In genomic region chr1:177038383-177038782, GRCm38 (mm10) we compare ENCODE assay signal across 19 mouse cellular contexts.
DNase-seq lines count a peak whose midpoint lies in the region; ATAC-seq lines count a peak whose summit lies in the region.
"Had no signal": no experiment of that assay in that cellular context is flagged by ENCODE, and none has a peak within 500 bp of the region (broad histone marks: within the 10 kb centered on the region; RNA-seq: fewer than 3 reads in every experiment).

No protein-coding gene starts in this region.

- no peak for ATAC-seq in hindbrain, embryonic 15.5 days (ENCODE audit: low FRiP score, low read depth)
- ATAC-seq in hindbrain, embryonic 11.5 days (ENCODE audit: low FRiP score), result no peak
- no peak for ATAC-seq in stomach, embryonic 14.5 days (ENCODE audit: insufficient number of reproducible peaks, insufficient read depth, low FRiP score, low read depth)
- ATAC-seq: intestine, embryonic 15.5 days; liver, postnatal 0 days had no signal

- no peaks in the 10 kb centered on the region for H3K27me3 ChIP-seq in hindbrain, embryonic 15.5 days
- H3K27me3 ChIP-seq in hindbrain, embryonic 11.5 days (ENCODE audit: control insufficient read depth, insufficient read depth, low read length), result no peaks in the 10 kb centered on the region
- H3K27me3 ChIP-seq in midbrain, embryonic 10.5 days (ENCODE audit: low read depth, poor library complexity, severe bottlenecking), result no peaks in the 10 kb centered on the region
- no peaks in the 10 kb centered on the region for H3K27me3 ChIP-seq in stomach, embryonic 14.5 days (ENCODE audit: control insufficient read depth, insufficient read depth, low read length)
- H3K27me3 ChIP-seq: intestine, embryonic 15.5 days; limb, embryonic 15.5 days; neural tube, embryonic 15.5 days had no signal

- H3K9me3 ChIP-seq in hindbrain, embryonic 15.5 days, result no peaks in the 10 kb centered on the region
- no peaks in the 10 kb centered on the region for H3K9me3 ChIP-seq in hindbrain, embryonic 11.5 days (ENCODE audit: control insufficient read depth, low read length)
- H3K9me3 ChIP-seq in midbrain, embryonic 10.5 days (replicated peaks), result no peaks in the 10 kb centered on the region
- no peaks in the 10 kb centered on the region for H3K9me3 ChIP-seq in stomach, embryonic 14.5 days (ENCODE audit: control insufficient read depth, low read depth, low read length)
- H3K9me3 ChIP-seq: embryonic facial prominence, embryonic 10.5 days; G1E; intestine, embryonic 15.5 days; limb, embryonic 15.5 days; neural tube, embryonic 15.5 days had no signal

- H3K4me2 ChIP-seq in hindbrain, embryonic 15.5 days, result no peak overlapping the region
- no peak overlapping the region for H3K4me2 ChIP-seq in hindbrain, embryonic 11.5 days (replicated peaks; ENCODE audit: low read depth, low read length)
- H3K4me2 ChIP-seq in stomach, embryonic 14.5 days (replicated peaks; ENCODE audit: low read depth, low read length), result no peak overlapping the region
- H3K4me2 ChIP-seq: heart, embryonic 11.5 days; intestine, embryonic 15.5 days; limb, embryonic 15.5 days; neural tube, embryonic 15.5 days had no signal

- DNase-seq in hindbrain, embryonic 11.5 days (ENCODE audit: low spot score), result no peak
- peak; percentile 16 for DNase-seq in retina, postnatal 7 days (ENCODE audit: low read depth, low spot score)
- no peak for DNase-seq in retina, postnatal 1 day
- no peak for DNase-seq in midbrain, embryonic 10.5 days (ENCODE audit: low spot score)
- DNase-seq in liver, result no peak
- no peak for DNase-seq in cerebellum, adult 9-11 months
- DNase-seq: cerebellum, adult 11 months; gastrocnemius, postnatal 25 days; liver, postnatal 0 days; right cerebral cortex, postnatal 4 days had no signal

- H3K36me3 ChIP-seq in hindbrain, embryonic 15.5 days, result no peaks in the 10 kb centered on the region
- H3K36me3 ChIP-seq in hindbrain, embryonic 11.5 days (ENCODE audit: control insufficient read depth, insufficient read depth, low read length), result no peaks in the 10 kb centered on the region
- peaks cover 9% of the 10 kb centered on the region for H3K36me3 ChIP-seq in midbrain, embryonic 10.5 days
- H3K36me3 ChIP-seq in stomach, embryonic 14.5 days (ENCODE audit: control insufficient read depth, insufficient read depth, low read length), result no peaks in the 10 kb centered on the region
- H3K36me3 ChIP-seq: G1E; intestine, embryonic 15.5 days; limb, embryonic 15.5 days; neural tube, embryonic 15.5 days had no signal

- H3K4me1 ChIP-seq in hindbrain, embryonic 15.5 days (replicated peaks), result no peaks in the 10 kb centered on the region
- H3K4me1 ChIP-seq in hindbrain, embryonic 11.5 days (replicated peaks; ENCODE audit: control insufficient read depth, insufficient read depth, low read length), result no peaks in the 10 kb centered on the region
- peaks cover 19% of the 10 kb centered on the region for H3K4me1 ChIP-seq in midbrain, embryonic 10.5 days
- no peaks in the 10 kb centered on the region for H3K4me1 ChIP-seq in stomach, embryonic 14.5 days (ENCODE audit: control insufficient read depth, insufficient read depth, low read length)
- H3K4me1 ChIP-seq: embryonic facial prominence, embryonic 10.5 days; intestine, embryonic 15.5 days; limb, embryonic 15.5 days; neural tube, embryonic 15.5 days had no signal

- WGBS in hindbrain, embryonic 15.5 days, result 37% methylated on average over 2 of the region's 2 CpGs
- WGBS in hindbrain, embryonic 11.5 days, result 45% methylated on average over 2 of the region's 2 CpGs
- 66% methylated on average over 2 of the region's 2 CpGs for WGBS in midbrain, embryonic 10.5 days
- WGBS in stomach, embryonic 14.5 days, result 38% methylated on average over 2 of the region's 2 CpGs

- H3K4me3 ChIP-seq in hindbrain, embryonic 15.5 days, result no peak overlapping the region
- H3K4me3 ChIP-seq in hindbrain, embryonic 11.5 days (ENCODE audit: low read depth, low read length), result no peak overlapping the region
- H3K4me3 ChIP-seq in midbrain, embryonic 10.5 days, result no peak overlapping the region
- no peak overlapping the region for H3K4me3 ChIP-seq in stomach, embryonic 14.5 days (ENCODE audit: low read depth, low read length)
- H3K4me3 ChIP-seq: embryonic facial prominence, embryonic 10.5 days; intestine, embryonic 15.5 days; limb, embryonic 15.5 days; neural tube, embryonic 15.5 days had no signal

- no peak overlapping the region for H3K9ac ChIP-seq in hindbrain, embryonic 15.5 days
- H3K9ac ChIP-seq in hindbrain, embryonic 11.5 days (ENCODE audit: low read depth, low read length), result no peak overlapping the region
- H3K9ac ChIP-seq in stomach, embryonic 14.5 days (replicated peaks; ENCODE audit: low read depth, low read length), result no peak overlapping the region
- H3K9ac ChIP-seq: intestine, embryonic 15.5 days; limb, embryonic 15.5 days; liver, postnatal 0 days; neural tube, embryonic 15.5 days had no signal

- H3K27ac ChIP-seq in hindbrain, embryonic 15.5 days (replicated peaks), result 0 out of 2 replicates have a peak overlapping the region, but pooled peaks have one; percentile 20
- no peak overlapping the region for H3K27ac ChIP-seq in hindbrain, embryonic 11.5 days (ENCODE audit: low read depth, low read length)
- H3K27ac ChIP-seq in midbrain, embryonic 10.5 days (replicated peaks), result peak overlapping the region; percentile 7; the same call in 1 of the 2 replicates
- peak overlapping the region; percentile 11; the same call in 1 of the 2 replicates for H3K27ac ChIP-seq in stomach, embryonic 14.5 days (ENCODE audit: low read length)
- H3K27ac ChIP-seq: embryonic facial prominence, embryonic 10.5 days; intestine, embryonic 15.5 days; limb, embryonic 15.5 days; macrophage; neural tube, embryonic 15.5 days had no signal
